Mouse (Mus musculus): ENCODE results near the gene Ube2q1.

DNA sequence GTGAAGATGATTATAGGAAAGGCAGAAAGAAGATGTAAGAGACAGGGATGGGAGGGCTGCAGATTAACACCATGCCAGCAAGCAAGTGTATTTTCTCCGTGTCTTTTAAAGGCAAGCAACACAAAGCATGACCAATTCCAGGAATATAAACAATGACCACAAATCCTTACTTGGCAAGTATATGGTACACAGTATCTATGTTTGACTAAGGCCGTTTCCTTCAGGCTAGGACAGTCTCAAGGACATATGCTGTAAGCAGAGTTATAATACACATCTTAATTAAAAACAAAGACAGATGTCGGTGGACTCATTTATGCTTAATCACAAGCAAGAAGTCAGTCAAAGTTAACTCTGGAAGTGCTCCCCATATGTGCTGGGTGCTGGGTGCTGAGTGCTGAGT lies 45.2 kb downstream of the Ube2q1 start:
- no peak for TF ChIP-seq CTCF (IDR thresholded peaks at IDR 0.05; ENCODE audit: extremely low read depth, insufficient read length, insufficient replicate concordance, low read depth, low read length)
- TF ChIP-seq POLR2A (IDR thresholded peaks at IDR 0.05; ENCODE audit: low read depth, low read length): no peak
